Mouse (Mus musculus) frontal cortex, postnatal 25 days (tissue): ENCODE measurements around the gene Tbc1d19.
A peak's percentile ranks its signal among the peaks of the same experiment; 100 is the strongest.

Source experiments
- DNase-seq, 2 experiments: peaks; one replicate each; pipeline ENCODE4 v3.0.0; 2022; ENCODE audit warnings: low spot score in 2 of 2

The Tbc1d19 gene

DNA sequence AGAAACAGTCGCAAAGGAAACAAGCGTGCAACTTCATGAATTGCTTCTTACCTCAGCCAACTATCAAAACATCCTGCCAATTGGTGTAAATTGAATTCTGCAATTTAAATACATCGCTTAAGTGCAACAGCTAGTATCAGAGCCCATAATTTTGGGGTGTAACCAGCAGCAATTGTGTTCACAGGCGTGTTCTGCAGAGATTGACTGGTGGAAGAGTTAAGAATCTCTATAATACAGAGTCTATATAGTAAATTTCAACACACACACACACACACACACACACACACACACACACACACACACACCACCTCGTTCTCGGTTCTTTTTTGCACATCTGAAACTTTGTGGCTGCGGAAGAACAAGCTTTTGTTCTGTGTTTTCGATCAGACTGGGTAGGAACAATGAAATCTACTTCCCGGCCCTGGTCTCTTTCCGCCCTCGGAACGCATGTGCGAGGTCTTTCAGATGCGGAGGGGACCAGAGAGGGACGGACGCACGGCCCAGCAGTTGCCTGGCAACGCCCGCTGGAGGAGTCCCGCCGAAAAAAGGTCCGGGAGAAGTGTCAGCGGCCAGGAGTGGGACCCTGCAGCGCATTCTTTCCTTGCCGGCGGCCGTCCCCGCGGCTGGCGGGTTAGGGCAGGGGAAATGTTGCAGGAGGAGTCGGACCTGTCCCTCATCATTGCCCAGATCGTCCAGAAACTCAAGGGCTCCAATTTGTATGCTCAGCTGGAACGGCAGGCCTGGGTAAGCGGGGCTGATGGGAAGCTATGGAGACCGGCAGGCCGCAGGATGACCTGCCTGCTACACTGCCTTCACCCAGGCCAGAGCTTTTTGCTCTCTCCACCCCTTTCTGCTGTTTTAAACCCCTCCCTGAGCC, at the start of gene Tbc1d19:
Gene Tbc1d19, plus strand, starts transcription at position 492 of the 877 bp plus-strand sequence.
- peak; percentile 72 to 74 for DNase-seq

GRCm38 (mm10) chr5:53759912-53760311, 49.5 kb upstream of the Tbc1d19 start:
- no peak for DNase-seq

DNA sequence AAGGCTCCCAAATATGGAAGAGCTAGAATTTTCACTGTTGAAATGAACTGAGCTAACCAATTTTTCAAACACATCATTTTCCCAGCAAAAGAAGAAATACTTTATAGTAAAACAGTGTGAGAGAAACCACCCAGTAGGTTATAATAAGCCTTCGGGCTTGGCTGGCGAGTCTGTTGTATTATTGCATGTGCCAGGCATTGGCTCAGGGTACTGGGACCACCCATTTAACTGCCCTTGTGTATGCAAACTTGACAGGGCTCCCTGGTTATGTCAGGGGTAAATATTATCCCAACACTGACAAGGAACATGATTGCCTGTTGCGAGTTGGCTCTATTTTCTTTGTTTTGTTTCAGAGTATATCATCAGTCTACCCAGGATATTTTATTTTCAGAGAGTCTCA, 48.5 kb upstream of the Tbc1d19 start:
- DNase-seq = no peak

GRCm38 (mm10) chr5:53761346-53761745, 48.1 kb upstream of the Tbc1d19 start:
- DNase-seq = no peak

DNA sequence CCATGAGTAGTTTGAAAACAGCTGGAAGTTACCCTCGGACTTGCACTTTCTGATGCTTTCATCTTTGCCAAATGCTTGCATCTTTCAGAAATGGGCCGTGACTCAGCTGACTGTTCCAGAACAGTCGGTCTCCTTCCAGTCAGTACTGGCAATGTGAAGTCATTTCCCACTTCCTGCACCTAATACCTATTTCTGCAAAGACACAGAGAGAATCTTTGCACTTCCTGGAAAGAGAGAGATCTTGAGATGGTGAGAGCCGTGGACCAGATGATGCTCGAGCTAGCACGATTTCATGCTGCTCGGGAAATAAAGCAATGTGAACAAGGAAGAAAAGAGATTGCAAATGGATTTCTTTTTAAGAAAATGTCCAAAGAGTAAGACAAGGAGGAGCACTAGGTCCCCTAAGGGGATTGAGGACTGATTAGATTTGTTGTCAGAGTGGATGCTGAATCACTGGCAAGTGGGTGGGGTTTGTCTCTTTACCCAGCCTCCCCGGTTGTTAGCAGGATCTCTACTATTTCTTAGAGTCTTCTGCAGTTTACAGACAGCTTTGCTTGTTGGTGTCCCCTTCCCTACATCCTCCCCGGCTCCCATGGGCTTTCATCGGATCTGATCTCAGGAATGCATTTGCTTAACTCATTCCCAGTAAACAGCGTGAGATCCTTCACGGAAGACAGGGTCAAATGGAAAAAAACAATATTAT, 24.4 kb upstream of the Tbc1d19 start:
- DNase-seq = no peak

GRCm38 (mm10) chr5:53801379-53801778, 8.0 kb upstream of the Tbc1d19 start:
- DNase-seq = no peak

DNA sequence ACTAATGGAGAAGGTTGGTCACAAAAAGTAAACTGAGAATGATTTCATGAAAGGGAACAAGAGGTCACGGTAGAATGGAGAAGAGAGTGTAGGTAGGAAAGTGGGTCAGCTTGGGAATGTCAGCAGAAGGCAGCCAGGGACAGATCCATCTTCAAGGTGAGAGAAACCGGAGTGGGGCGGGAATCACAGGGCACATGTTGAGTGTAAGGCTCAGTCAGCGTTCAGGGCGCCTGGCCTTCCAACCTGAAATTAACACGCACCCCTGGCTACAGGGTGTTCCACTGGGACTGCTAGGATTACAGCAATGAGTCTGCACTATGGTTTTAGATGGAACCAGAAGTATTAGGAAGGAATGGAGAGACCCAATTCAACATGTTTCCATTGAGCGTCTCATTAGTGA, 10.3 kb downstream of the Tbc1d19 start:
- no peak for DNase-seq

DNA sequence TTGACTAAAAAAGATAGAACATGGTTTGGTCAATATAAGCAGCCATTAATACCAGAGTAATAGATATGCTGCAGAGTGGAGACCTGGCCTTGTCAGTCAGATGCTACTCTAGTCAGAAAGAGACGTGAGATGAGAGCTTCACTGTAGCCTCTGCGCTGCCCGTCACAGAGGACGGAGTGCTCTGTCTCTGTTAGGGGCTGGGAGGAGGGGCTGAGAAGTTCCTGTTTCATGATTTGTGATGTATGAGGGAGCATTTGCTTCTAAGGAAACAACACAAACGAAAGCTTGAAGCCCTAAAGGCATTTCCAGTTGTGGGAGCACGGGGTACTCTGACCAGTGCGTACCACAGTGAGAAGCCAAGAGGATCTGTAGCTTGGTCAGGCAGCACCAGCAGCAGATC, 16.5 kb downstream of the Tbc1d19 start:
- no peak for DNase-seq

DNA sequence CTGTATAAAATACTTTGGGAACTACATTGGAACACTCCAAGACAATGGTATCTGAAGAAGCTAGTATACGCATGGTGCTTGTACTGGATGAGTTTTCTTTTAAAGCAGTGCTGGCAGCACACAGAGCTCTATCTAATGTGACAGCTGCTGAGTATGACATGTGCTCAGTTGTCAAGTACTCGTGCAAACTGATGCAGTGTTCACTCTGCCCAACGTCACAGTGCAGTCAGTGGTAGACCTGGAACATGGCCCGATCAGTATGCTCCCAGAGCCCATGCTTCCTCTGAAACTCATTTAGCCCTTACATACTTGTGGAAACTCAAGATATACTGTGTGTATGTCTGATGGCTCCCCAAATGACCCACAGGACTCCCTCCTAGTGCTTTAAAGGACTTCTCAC, 25.1 kb downstream of the Tbc1d19 start:
- DNase-seq = no peak

DNA sequence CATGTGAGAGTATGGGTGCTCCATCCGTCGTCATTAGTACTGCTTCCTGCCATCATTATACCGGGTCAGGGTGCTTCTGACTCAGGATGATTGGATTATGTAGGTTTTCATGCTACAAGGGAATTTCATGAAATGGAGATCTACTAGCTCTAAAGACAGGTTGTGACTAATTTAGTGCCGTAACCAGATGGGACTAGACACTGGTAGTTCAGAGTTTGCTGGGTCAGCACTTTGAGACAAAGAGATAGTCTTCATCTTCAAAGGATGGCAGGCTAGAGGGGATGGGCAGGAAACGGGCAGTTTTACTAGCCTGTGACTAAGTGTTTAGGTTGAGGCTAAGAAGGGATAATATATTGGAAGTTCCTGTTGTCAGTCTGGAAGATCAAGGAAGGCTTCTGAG, 31.9 kb downstream of the Tbc1d19 start:
- no peak for DNase-seq

- no peak for DNase-seq
Observed at GRCm38 (mm10) chr5:53848294-53848942, 39.0 kb downstream of the Tbc1d19 start.

GRCm38 (mm10) chr5:53852574-53852973, 43.2 kb downstream of the Tbc1d19 start:
- no peak for DNase-seq

GRCm38 (mm10) chr5:53854561-53854960, 45.2 kb downstream of the Tbc1d19 start:
- DNase-seq = no peak

GRCm38 (mm10) chr5:53856011-53856410, 46.6 kb downstream of the Tbc1d19 start:
- DNase-seq = no peak

- no peak for DNase-seq
Observed at GRCm38 (mm10) chr5:53865146-53865545, 55.7 kb downstream of the Tbc1d19 start.

DNA sequence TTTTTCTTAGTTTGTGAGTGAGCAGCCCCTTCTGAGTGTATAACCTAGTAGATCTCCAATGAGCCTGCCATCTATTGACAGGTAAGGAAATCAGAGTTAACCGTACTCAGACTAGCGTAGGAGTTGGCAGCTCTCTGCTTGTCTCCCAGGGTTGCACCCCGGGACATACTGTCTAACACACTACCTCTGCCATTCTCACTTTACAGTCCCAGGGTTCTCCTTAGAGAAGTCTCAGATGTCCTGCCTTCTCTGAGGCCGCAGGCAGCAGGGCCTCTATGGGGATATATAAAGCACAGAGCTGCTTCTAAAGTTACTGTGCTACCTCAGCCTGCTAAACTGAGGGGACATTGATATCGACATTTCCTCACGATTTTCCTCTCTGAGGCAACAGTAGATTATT, 56.6 kb downstream of the Tbc1d19 start:
- DNase-seq = no peak

DNA sequence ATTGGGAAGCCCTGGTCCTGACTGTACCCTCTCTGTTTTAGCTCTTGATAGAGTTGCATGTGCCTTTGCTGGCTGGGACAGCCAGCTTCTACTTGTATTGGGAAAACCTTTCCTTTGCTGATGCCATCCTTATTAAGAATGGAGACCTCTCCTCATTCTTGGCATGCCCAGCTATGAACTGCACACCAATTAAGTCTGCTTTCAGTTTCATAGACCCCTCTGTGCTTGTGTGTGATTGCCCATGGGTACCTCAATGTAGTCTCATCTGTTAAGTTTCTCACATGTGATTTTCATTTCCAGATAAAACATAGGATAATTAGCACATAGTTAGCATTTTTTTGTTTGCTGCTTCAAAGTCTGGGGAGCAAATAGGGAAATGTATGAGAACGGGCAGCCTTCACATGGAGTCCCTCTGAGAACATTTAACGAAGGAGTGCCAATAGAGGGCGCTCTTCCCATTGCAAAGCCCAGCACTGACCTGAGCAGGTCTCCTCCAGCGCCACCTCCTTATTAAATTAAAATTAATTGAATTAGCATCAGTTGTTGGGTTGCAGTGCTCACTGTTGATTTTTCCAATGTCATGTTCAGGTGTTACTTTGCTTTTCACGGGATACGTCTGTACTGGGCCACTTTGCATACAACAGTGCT, 62.4 kb downstream of the Tbc1d19 start:
- DNase-seq = peak; percentile 28 to 40

DNA sequence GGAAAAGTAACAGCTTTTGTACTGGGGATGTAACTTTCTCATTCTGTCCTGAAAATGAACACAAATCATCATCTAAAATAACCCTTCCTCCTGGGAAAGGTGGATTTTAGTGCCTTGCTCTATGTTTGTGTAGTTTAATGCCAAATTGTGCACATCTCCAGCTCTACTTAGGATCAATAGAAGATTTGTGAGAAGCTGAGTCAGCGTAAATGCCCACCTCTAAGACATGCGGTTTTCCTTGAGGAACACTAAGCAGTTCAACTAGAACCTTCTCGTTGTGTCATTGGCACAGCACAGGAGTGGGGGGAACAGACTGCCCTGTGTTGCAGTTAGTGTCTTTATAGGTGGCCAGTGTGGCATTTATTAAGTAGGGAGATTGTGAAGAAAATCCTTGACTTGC, 65.6 kb downstream of the Tbc1d19 start:
- DNase-seq = no peak

DNA sequence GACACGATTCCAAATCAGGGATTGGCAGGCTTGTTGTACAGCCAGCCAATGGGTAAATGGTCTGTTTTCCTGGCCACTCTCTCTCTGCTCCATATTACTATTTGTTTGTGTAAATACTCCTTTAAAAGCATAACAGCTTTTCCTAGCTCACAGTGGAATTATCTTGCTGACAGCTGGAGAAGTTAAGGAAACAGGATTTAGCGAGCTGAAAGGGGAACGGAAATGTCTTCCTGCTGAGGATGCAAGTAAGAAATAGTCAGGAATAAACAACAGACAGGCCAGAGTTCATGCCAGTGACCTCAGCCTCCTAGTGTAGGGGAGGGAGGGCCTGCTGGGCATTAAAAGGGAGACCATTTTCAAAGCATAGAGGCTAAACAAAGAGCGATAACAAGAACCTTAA, 71.3 kb downstream of the Tbc1d19 start:
- DNase-seq = no peak

- no peak for DNase-seq
Observed at GRCm38 (mm10) chr5:53881381-53881990, 72.1 kb downstream of the Tbc1d19 start.

- no peak for DNase-seq
Observed at GRCm38 (mm10) chr5:53901406-53901805, 92.0 kb downstream of the Tbc1d19 start.

DNA sequence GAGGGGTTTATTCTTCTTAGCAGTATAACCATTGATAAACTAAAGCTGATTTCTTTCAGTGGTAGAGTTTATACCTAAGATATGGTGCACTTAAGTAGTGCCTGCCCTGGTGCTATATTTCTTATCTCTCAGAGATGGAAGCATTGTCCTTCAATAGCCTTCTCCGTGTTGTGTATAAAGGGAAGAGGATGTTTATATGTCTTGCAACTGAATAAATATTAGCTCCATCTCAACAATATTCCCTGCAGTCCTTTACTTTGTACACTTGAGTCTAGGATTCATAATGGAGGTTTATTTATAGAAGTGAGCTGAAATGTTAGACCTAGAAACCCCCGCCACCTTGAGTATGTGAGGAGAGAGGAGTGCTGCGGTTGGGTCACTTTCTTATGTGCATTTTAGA, 93.4 kb downstream of the Tbc1d19 start:
- no peak for DNase-seq
